Mouse (Mus musculus): ENCODE data around the gene Slc25a53.

DNA sequence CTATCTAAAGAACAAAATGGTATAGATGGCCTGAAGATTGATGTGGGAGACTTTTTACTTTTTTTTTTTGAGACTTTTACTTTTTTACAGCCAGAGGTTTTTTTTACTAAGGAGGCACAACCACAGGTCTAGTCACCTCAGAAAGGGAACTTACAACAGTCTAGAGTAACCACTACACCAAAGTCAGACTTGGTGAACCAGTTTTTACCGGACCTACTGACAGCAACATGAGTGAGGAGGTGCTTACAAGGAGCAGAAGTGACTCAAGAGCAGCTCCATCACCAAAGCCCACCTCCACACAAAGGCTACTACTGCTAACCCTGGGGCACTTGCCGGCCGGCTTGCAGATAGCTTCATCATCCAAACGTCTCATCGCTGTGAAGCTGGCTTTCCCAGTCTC lies 6.4 kb downstream of the Slc25a53 start:
- no peak for TF ChIP-seq POLR2A (IDR thresholded peaks at IDR 0.05; ENCODE audit: borderline replicate concordance, control insufficient read depth, low read depth, low read length)
- TF ChIP-seq CTCF (IDR thresholded peaks at IDR 0.05; ENCODE audit: control insufficient read depth, insufficient read depth, low read length), result no peak

Measured in bone marrow, adult 2 months (tissue).